Mouse (Mus musculus): Measurements from ENCODE around the gene Gm20441.

- no peak for TF ChIP-seq CTCF (IDR thresholded peaks at IDR 0.05; ENCODE audit: insufficient read depth, low read length)
- no peak for TF ChIP-seq POLR2A (IDR thresholded peaks at IDR 0.05; ENCODE audit: borderline replicate concordance, extremely low read depth, low read depth, low read length)
Measured at GRCm38 (mm10) chr10:75779206-75780174, 1.3 kb downstream of the Gm20441 start.
